Mouse (Mus musculus): ENCODE results near the gene Tmem236. TPM values are rescaled to one million over a fixed set of nuclear protein-coding genes. Genes with fewer than 3 reads are reported as not detected.

The Tmem236 gene
- 0.09 and 0.10 TPM in 2 replicates for polyA plus RNA-seq (2012; rRNA removed)
- 0.07 TPM in 1 of 2 replicates, not detected in the other for polyA plus RNA-seq (2014; fragmentation: Nextera tagmentation; extraction: Ambion mirVana)

DNA sequence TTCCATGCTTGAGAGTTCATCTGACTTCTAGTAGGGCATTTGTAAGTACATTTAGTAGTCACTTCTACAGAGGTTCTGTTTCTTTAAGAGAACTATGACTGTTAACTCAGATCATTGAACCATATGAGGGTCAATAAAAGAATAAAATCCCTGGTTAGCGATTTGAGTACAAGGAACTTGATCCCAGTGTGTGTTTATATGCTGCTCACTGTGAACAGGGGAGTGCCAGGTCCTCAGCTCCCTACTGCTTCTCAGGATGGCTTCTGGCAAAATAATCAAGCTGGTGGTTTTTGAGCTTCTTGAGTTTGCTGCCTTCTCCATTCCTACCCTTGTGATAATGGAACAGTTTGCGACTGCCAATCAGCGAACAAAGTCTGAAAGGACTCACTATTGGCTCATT lies at the start of gene Tmem236:
Gene Tmem236, plus strand, starts transcription at position 190 of the 400 bp plus-strand sequence.
- no peak for ATAC-seq (ENCODE audit: low FRiP score, low read depth)
- Histone ChIP-seq H3K27me3 (ENCODE audit: control insufficient read depth, insufficient read depth, low read length) (no peaks in the 10 kb centered on the region), H3K4me3 (replicated peaks; ENCODE audit: low read length) (no peak within 1 kb of the TSS), H3K9me3 (ENCODE audit: control insufficient read depth, low read length) (no peaks in the 10 kb centered on the region), H3K9ac (ENCODE audit: low read depth, low read length, severe bottlenecking) (no peak within 1 kb of the TSS), H3K27ac (replicated peaks; ENCODE audit: low read depth, low read length) (no peak within 1 kb of the TSS), H3K4me2 (replicated peaks; ENCODE audit: low read depth, low read length, severe bottlenecking) (no peak within 1 kb of the TSS), H3K36me3 (ENCODE audit: control insufficient read depth, insufficient read depth, low read length) (no peaks in the 10 kb centered on the region), H3K4me1 (ENCODE audit: control insufficient read depth, insufficient read depth, low read length) (no peaks in the 10 kb centered on the region)
- WGBS = 54% methylated on average over 3 of the region's 3 CpGs
- no peak for TF ChIP-seq POLR2A (IDR thresholded peaks at IDR 0.05; ENCODE audit: borderline replicate concordance, extremely low read depth, insufficient read depth, insufficient read length)
- DNase-seq (ENCODE audit: low spot score) = no peak

- ATAC-seq (ENCODE audit: low FRiP score, low read depth) = no peak
- DNase-seq (ENCODE audit: low spot score) = no peak
- no peak overlapping the region for H3K9ac ChIP-seq (ENCODE audit: low read depth, low read length, severe bottlenecking)
- H3K36me3 ChIP-seq (ENCODE audit: control insufficient read depth, insufficient read depth, low read length) = peaks cover 26% of the 10 kb centered on the region
- no peaks in the 10 kb centered on the region for H3K4me1 ChIP-seq (ENCODE audit: control insufficient read depth, insufficient read depth, low read length)
- TF ChIP-seq POLR2A (IDR thresholded peaks at IDR 0.05; ENCODE audit: borderline replicate concordance, extremely low read depth, insufficient read depth, insufficient read length) = no peak
- H3K4me3 ChIP-seq (replicated peaks; ENCODE audit: low read length) = no peak overlapping the region
- no peaks in the 10 kb centered on the region for H3K9me3 ChIP-seq (ENCODE audit: control insufficient read depth, low read length)
- no peaks in the 10 kb centered on the region for H3K27me3 ChIP-seq (ENCODE audit: control insufficient read depth, insufficient read depth, low read length)
- H3K27ac ChIP-seq (replicated peaks; ENCODE audit: low read depth, low read length) = no peak overlapping the region
- H3K4me2 ChIP-seq (replicated peaks; ENCODE audit: low read depth, low read length, severe bottlenecking) = no peak overlapping the region
- 80% methylated on average over 6 of the region's 6 CpGs for WGBS
Observed at GRCm38 (mm10) chr2:14126387-14126786, 47.9 kb upstream of the Tmem236 start.

DNA sequence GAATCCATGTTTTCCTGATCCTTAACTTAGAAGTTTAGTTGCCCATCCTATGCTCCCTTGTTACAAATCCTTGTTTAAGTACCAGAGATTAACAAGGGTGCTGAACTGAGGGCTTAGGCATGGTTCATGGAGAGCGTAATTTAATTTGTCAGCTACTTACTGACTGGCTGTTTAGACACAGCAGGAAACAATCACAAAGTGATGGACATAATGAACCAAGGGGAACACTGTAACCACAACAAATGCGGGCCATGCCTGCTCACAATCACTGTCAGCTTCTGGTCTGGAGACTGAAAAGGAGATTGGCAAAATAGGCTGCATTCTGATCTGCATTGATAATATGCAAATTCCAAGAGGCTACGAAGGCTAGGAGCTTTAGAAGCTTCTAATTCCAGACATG lies 46.7 kb upstream of the Tmem236 start:
- TF ChIP-seq POLR2A (IDR thresholded peaks at IDR 0.05; ENCODE audit: borderline replicate concordance, extremely low read depth, insufficient read depth, insufficient read length) = no peak
- Histone ChIP-seq H3K4me2 (replicated peaks; ENCODE audit: low read depth, low read length, severe bottlenecking) (no peak overlapping the region), H3K27ac (replicated peaks; ENCODE audit: low read depth, low read length) (no peak overlapping the region), H3K9ac (ENCODE audit: low read depth, low read length, severe bottlenecking) (no peak overlapping the region), H3K4me1 (ENCODE audit: control insufficient read depth, insufficient read depth, low read length) (no peaks in the 10 kb centered on the region), H3K36me3 (ENCODE audit: control insufficient read depth, insufficient read depth, low read length) (peaks cover 37% of the 10 kb centered on the region), H3K9me3 (ENCODE audit: control insufficient read depth, low read length) (no peaks in the 10 kb centered on the region), H3K27me3 (ENCODE audit: control insufficient read depth, insufficient read depth, low read length) (no peaks in the 10 kb centered on the region), H3K4me3 (replicated peaks; ENCODE audit: low read length) (no peak overlapping the region)
- ATAC-seq (ENCODE audit: low FRiP score, low read depth) (no peak), DNase-seq (ENCODE audit: low spot score) (no peak)
- WGBS = 53% methylated on average over 3 of the region's 3 CpGs

- Histone ChIP-seq H3K27me3 (ENCODE audit: control insufficient read depth, insufficient read depth, low read length) (no peaks in the 10 kb centered on the region), H3K27ac (replicated peaks; ENCODE audit: low read depth, low read length) (0 out of 2 replicates have a peak overlapping the region, but pooled peaks have one; percentile 0), H3K36me3 (ENCODE audit: control insufficient read depth, insufficient read depth, low read length) (peaks cover 41% of the 10 kb centered on the region), H3K4me2 (replicated peaks; ENCODE audit: low read depth, low read length, severe bottlenecking) (no peak overlapping the region), H3K4me1 (ENCODE audit: control insufficient read depth, insufficient read depth, low read length) (no peaks in the 10 kb centered on the region), H3K4me3 (replicated peaks; ENCODE audit: low read length) (no peak overlapping the region), H3K9me3 (ENCODE audit: control insufficient read depth, low read length) (no peaks in the 10 kb centered on the region), H3K9ac (ENCODE audit: low read depth, low read length, severe bottlenecking) (no peak overlapping the region)
- no peak; the same call in 1 of the 2 replicates for ATAC-seq (ENCODE audit: low FRiP score, low read depth)
- 39% methylated on average over 12 of the region's 12 CpGs for WGBS
- DNase-seq (ENCODE audit: low spot score) = no peak
- TF ChIP-seq POLR2A (IDR thresholded peaks at IDR 0.05; ENCODE audit: borderline replicate concordance, extremely low read depth, insufficient read depth, insufficient read length) = no peak
Observed at GRCm38 (mm10) chr2:14130641-14131339, 43.5 kb upstream of the Tmem236 start.

DNA sequence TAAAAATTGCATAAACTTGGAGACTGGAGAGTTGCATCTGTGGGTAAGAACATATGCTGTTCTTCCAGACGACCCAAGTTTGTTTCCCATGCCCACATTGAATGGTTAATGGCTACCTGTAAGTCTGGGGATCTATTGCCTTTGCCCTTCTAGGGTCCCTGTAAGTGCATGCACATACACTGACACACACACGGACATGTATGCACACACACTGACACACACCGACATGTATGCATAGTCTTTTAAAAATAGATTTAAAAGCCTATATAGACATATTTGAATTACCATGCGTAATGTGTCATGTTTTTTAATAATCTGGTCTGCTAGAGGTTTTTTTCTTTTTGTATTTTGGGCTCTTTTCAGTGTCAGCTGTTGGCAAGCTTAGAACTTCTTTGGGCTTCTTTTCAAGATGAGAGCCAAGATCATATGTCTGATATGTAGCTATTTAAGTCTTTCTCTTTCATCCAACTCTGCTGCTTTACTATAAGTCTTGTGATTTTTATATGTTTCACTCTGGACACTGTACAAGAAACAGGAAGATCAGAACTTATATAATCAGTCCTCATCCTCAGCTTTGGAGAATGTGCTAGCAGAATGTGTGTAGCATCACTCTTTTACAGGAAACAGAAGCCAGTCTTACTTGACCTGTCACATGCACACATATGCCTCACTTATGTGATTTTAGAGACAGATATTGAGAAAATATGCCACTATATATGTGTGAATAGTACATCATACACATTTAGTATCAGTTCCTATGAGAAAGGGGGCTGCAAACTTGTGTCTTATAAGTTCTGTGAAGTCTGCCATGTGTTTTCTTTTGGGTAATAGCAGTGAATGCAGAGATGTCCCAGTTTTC lies 41.6 kb upstream of the Tmem236 start:
- H3K4me3 ChIP-seq (replicated peaks; ENCODE audit: low read length) = no peak overlapping the region
- DNase-seq (ENCODE audit: low spot score) (no peak), ATAC-seq (ENCODE audit: low FRiP score, low read depth) (no peak)
- TF ChIP-seq POLR2A (IDR thresholded peaks at IDR 0.05; ENCODE audit: borderline replicate concordance, extremely low read depth, insufficient read depth, insufficient read length) = no peak
- 89% methylated on average over 4 of the region's 4 CpGs for WGBS
- no peak overlapping the region for H3K4me2 ChIP-seq (replicated peaks; ENCODE audit: low read depth, low read length, severe bottlenecking)
- no peak overlapping the region for H3K9ac ChIP-seq (ENCODE audit: low read depth, low read length, severe bottlenecking)
- peaks cover 45% of the 10 kb centered on the region for H3K36me3 ChIP-seq (ENCODE audit: control insufficient read depth, insufficient read depth, low read length)
- no peaks in the 10 kb centered on the region for H3K4me1 ChIP-seq (ENCODE audit: control insufficient read depth, insufficient read depth, low read length)
- no peaks in the 10 kb centered on the region for H3K9me3 ChIP-seq (ENCODE audit: control insufficient read depth, low read length)
- H3K27ac ChIP-seq (replicated peaks; ENCODE audit: low read depth, low read length) = no peak overlapping the region
- no peaks in the 10 kb centered on the region for H3K27me3 ChIP-seq (ENCODE audit: control insufficient read depth, insufficient read depth, low read length)

All from limb, embryonic 14.5 days (tissue).